Mouse (Mus musculus) lung, embryonic 14.5 days (tissue): ENCODE measurements around the gene Tmem238. TPM values are rescaled to one million over a fixed set of nuclear protein-coding genes. Genes with fewer than 3 reads are reported as not detected.

ENCODE experiments used
- ATAC-seq: fragments of 200-750 bp; cut with Nextera tagmentation; 2 replicates; pipeline ENCODE4 v1.8.0; 2017; ENCODE audit warnings: mild to moderate bottlenecking, moderate TSS enrichment, moderate library complexity; ENCODE audit not compliant: insufficient read depth
- DNase-seq: peaks from one replicate; pipeline ENCODE4 v3.0.0-alpha.2; 2015
- H3K27ac ChIP-seq: fragments of 300-500 bp; sonication (generic); 2 replicates; pipeline ENCODE4 v1.5.1; 2014; ENCODE audit warnings: low read depth, mild to moderate bottlenecking, moderate library complexity
- H3K27me3 ChIP-seq: fragments of 300-500 bp; sonication (generic); 2 replicates; pipeline ENCODE4 v1.6.1; 2014; ENCODE audit warnings: low read length, control low read depth; ENCODE audit not compliant: insufficient read depth
- H3K36me3 ChIP-seq: fragments of 300-500 bp; sonication (generic); 2 replicates; pipeline ENCODE4 v1.6.1; 2014; ENCODE audit warnings: control low read depth; ENCODE audit not compliant: insufficient read depth
- H3K4me1 ChIP-seq: fragments of 300-500 bp; sonication (generic); 2 replicates; pipeline ENCODE4 v1.6.1; 2014; ENCODE audit warnings: antibody characterized with exemption, control low read depth; ENCODE audit not compliant: insufficient read depth
- H3K4me2 ChIP-seq: fragments of 300-500 bp; sonication (generic); 2 replicates; pipeline ENCODE4 v1.6.1; 2014; ENCODE audit warnings: mild to moderate bottlenecking
- H3K4me3 ChIP-seq: fragments of 300-500 bp; sonication (generic); 2 replicates; pipeline ENCODE4 v1.5.1; 2014; ENCODE audit warnings: low read depth, low read length
- H3K9ac ChIP-seq: fragments of 300-500 bp; sonication (generic); 2 replicates; pipeline ENCODE4 v1.6.1; 2014
- H3K9me3 ChIP-seq: fragments of 300-500 bp; sonication (generic); 2 replicates; pipeline ENCODE4 v1.6.1; 2016; ENCODE audit warnings: low read depth, low read length, control low read depth
- CTCF ChIP-seq: IDR thresholded peaks from 2 replicates; pipeline ENCODE4 v1.5.1; 2016; ENCODE audit warnings: antibody characterized with exemption, low read depth
- WGBS: fragments of 180-500 bp; shearing (Covaris S2); extraction: QIAGEN DNeasy Blood & Tissue Kit; methylation state at CpG from one replicate; pipeline ENCODE4 v1.1.7; 2014; 5-methylcytosine and 5-hydroxymethylcytosine counted together
- polyA plus RNA-seq: library from polyadenylated mRNA; unstranded; fragments of >200 nt; fragmentation: Nextera tagmentation; extraction: Ambion mirVana; gene quantifications from 2 replicates; pipeline ENCODE4 v1.2.1, GENCODE M21; 2014

Gene Tmem238
- 11.6 and 11.7 TPM in 2 replicates for polyA plus RNA-seq

DNA sequence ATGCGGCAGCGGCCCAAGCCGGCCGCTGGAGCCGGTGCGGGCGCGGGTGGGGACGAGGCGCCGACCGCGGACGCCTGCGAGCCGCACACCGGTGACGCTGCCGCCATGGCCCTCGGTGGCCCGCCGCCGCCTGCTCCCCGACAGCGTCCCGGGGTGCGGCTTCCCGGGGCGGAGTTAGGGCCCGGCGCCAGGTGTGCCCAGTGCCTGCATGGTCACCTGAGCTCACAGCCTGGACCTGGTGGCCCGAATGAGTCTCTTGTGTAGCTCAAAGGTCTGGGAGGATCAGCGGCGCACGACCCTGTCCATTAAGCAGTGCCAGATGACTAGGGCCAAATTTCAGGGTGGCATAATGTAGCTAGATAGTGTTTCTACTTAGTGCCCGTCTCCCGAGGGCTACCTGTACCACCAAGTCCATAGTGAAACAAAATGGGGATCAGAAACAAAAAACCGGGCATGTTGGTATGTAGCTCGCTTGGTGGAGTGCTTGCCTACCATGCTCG, at the start of gene Tmem238:
TSS of gene Tmem238 (minus strand) at position 221 of the 500 bp plus-strand sequence.
- peak within 1 kb of the TSS; percentile 94 for H3K4me2 ChIP-seq
- peak within 1 kb of the TSS; percentile 88 for H3K27ac ChIP-seq
- H3K9me3 ChIP-seq, result no peaks in the 10 kb centered on the region
- peak within 1 kb of the TSS; percentile 58 for H3K4me3 ChIP-seq
- H3K9ac ChIP-seq, result peak within 1 kb of the TSS; percentile 80
- ATAC-seq, result peak; percentile 10; the same call in 1 of the 2 replicates
- no peak for TF ChIP-seq CTCF
- peaks cover 6% of the 10 kb centered on the region; the same call in 1 of the 2 replicates for H3K27me3 ChIP-seq
- H3K4me1 ChIP-seq, result peaks cover 5% of the 10 kb centered on the region; the same call in 1 of the 2 replicates
- WGBS, result 7% methylated on average over 40 of the region's 40 CpGs
- peaks cover 10% of the 10 kb centered on the region for H3K36me3 ChIP-seq
- DNase-seq, result no peak

DNA sequence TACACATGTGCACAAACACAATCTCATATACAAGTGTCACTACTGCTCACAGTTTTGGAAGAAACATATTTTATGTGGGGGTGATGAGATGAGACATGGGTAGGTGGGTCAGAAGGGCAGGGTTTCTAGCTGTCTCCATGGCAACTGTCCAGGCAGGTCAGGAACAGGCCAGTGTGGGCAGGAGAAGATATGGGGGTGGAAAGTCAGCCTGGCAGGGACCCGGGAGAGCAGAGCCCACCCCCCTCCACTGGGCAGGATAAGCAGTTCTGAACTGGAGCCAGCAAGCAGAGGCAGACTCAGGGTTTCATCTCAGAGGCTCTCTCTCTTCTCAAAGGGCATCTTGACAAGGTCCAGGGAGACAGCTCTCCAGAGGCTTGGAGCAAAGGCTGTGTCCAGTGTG, 48.2 kb upstream of the Tmem238 start:
- Histone ChIP-seq H3K9me3 (no peaks in the 10 kb centered on the region), H3K36me3 (no peaks in the 10 kb centered on the region), H3K4me3 (no peak overlapping the region), H3K4me2 (no peak overlapping the region), H3K4me1 (no peaks in the 10 kb centered on the region), H3K9ac (no peak overlapping the region), H3K27me3 (peaks cover 32% of the 10 kb centered on the region), H3K27ac (no peak overlapping the region)
- no peak for ATAC-seq
- TF ChIP-seq CTCF, result no peak
- DNase-seq, result no peak
- 0% methylated on average over 1 of the region's 1 CpGs for WGBS

DNA sequence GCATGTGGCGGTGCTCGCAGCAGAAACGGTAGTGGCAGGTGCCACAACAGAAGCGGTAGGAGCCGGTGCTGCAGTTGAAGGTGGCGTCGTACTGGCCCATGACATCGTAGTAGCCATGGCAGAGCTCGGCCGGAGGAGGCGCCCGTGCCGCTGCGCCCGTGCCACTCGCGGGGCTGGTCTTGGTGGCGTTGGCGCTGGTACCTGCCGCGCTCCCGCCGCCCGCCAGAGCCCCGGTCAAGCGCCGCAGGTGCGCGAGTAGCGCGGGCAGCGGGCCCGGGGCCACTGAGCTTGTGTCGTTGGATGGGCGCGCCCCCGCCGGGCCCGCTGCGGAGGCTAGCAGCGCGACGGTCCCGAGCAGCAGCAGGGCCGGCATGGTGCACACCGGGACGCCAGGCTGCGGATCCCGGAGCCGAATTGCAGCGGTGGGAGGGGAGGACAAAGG, 46.9 kb upstream of the Tmem238 start:
- Histone ChIP-seq H3K4me2 (peak overlapping the region; percentile 72), H3K9me3 (no peaks in the 10 kb centered on the region), H3K4me1 (no peaks in the 10 kb centered on the region), H3K9ac (peak overlapping the region; percentile 52), H3K36me3 (no peaks in the 10 kb centered on the region), H3K27me3 (peaks cover 20% of the 10 kb centered on the region), H3K27ac (peak overlapping the region; percentile 71), H3K4me3 (peak overlapping the region; percentile 48)
- WGBS, result under 1% methylated on average over 51 of the region's 51 CpGs
- peak; percentile 60 for TF ChIP-seq CTCF
- DNase-seq (peak; percentile 72), ATAC-seq (peak; percentile 85)

DNA sequence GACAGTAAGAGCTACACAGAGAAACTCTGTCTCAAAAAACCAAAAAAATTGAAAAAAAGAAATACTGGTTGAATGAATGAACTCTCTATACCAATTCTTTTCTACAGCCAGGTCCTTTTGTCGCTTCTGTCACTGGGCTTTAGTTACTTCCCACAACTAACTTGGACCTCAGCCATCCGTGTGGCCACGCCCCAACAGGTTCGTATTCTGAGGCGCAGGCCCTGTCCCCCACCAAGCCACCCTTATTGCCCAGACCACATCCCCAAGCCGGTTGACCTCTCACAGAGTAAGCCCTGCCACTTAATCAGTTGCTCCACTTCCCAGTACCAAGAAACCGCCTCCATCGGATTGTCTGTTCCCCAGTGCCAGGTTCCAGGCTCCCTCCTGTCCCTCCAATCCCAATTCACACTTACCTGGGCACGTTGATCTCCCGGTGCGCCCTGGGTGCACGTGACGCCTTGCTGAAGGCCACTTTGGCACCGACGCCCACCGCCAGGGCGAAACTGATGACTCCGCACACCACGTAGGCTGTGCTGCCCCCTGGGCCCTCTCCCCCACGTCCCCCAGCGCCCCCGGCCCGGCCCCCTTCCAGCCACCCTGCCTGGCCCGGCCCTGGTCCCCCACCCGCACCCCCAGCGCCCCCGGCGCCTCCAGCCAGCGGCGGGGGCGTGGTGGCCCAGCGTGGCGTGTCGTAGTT, 46.3 kb upstream of the Tmem238 start:
- Histone ChIP-seq H3K27ac (peak overlapping the region; percentile 71; the same call in 1 of the 2 replicates), H3K9me3 (no peaks in the 10 kb centered on the region), H3K4me2 (peak overlapping the region; percentile 72), H3K4me3 (peak overlapping the region; percentile 48), H3K27me3 (peaks cover 19% of the 10 kb centered on the region), H3K36me3 (no peaks in the 10 kb centered on the region), H3K9ac (peak overlapping the region; percentile 52; the same call in 1 of the 2 replicates), H3K4me1 (no peaks in the 10 kb centered on the region)
- DNase-seq (peak; percentile 24), ATAC-seq (no peak; the same call in 1 of the 2 replicates)
- TF ChIP-seq CTCF, result no peak
- 4% methylated on average over 34 of the region's 34 CpGs for WGBS

DNA sequence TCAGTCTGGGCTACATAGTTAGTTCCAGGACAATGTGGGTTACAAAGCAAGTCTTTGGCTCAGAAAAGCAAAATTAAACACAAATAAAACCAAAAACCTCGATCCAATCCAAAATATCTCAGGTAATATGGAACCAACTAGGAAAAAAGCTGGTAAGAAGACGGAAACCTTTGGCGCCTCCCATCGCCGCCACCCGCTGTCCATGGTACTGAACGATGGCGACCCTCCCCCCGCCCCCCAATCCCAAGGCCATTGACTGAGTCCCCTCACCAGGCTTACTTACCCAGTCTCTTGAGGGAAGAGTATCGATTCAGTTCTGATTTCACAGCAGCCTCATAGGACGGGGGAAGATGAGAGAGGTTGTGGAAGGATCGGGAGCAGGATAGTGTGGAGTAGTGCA, 41.0 kb upstream of the Tmem238 start:
- Histone ChIP-seq H3K27ac (no peak overlapping the region), H3K4me3 (no peak overlapping the region), H3K4me2 (no peak overlapping the region), H3K27me3 (peaks cover 9% of the 10 kb centered on the region), H3K9ac (no peak overlapping the region), H3K36me3 (no peaks in the 10 kb centered on the region), H3K9me3 (no peaks in the 10 kb centered on the region), H3K4me1 (no peaks in the 10 kb centered on the region)
- 10% methylated on average over 12 of the region's 12 CpGs for WGBS
- no peak for ATAC-seq
- TF ChIP-seq CTCF, result no peak
- peak; percentile 33 for DNase-seq

GRCm38 (mm10) chr7:4825365-4825764, 35.9 kb upstream of the Tmem238 start:
- H3K27me3 ChIP-seq, result 0 out of 2 replicates have a peak, but pooled peaks cover 4% of the 10 kb centered on the region
- TF ChIP-seq CTCF, result no peak
- WGBS, result 38% methylated on average over 4 of the region's 4 CpGs
- no peak overlapping the region for H3K4me3 ChIP-seq
- no peaks in the 10 kb centered on the region for H3K36me3 ChIP-seq
- no peak for ATAC-seq
- no peak overlapping the region for H3K4me2 ChIP-seq
- no peak for DNase-seq
- no peaks in the 10 kb centered on the region for H3K9me3 ChIP-seq
- H3K4me1 ChIP-seq, result no peaks in the 10 kb centered on the region
- no peak overlapping the region for H3K27ac ChIP-seq
- H3K9ac ChIP-seq, result no peak overlapping the region

GRCm38 (mm10) chr7:4822162-4822907, 32.9 kb upstream of the Tmem238 start:
- 38% methylated on average over 6 of the region's 6 CpGs for WGBS
- Histone ChIP-seq H3K4me2 (no peak overlapping the region), H3K9ac (no peak overlapping the region), H3K4me3 (no peak overlapping the region), H3K27ac (peak overlapping the region; percentile 67), H3K36me3 (no peaks in the 10 kb centered on the region), H3K9me3 (no peaks in the 10 kb centered on the region), H3K27me3 (no peaks in the 10 kb centered on the region), H3K4me1 (no peaks in the 10 kb centered on the region)
- peak; percentile 38; the same call in 1 of the 2 replicates for ATAC-seq
- TF ChIP-seq CTCF, result no peak
- no peak for DNase-seq
